Mouse (Mus musculus) cerebellum, postnatal 4 days (tissue): ENCODE results near the gene Sstr2.

ENCODE experiments used
- DNase-seq, 2 experiments: peaks; one replicate each; pipeline ENCODE4 v3.0.0; 2022; ENCODE audit warnings: low spot score in 2 of 2, mixed read lengths in 1 of 2

The Sstr2 gene

DNA sequence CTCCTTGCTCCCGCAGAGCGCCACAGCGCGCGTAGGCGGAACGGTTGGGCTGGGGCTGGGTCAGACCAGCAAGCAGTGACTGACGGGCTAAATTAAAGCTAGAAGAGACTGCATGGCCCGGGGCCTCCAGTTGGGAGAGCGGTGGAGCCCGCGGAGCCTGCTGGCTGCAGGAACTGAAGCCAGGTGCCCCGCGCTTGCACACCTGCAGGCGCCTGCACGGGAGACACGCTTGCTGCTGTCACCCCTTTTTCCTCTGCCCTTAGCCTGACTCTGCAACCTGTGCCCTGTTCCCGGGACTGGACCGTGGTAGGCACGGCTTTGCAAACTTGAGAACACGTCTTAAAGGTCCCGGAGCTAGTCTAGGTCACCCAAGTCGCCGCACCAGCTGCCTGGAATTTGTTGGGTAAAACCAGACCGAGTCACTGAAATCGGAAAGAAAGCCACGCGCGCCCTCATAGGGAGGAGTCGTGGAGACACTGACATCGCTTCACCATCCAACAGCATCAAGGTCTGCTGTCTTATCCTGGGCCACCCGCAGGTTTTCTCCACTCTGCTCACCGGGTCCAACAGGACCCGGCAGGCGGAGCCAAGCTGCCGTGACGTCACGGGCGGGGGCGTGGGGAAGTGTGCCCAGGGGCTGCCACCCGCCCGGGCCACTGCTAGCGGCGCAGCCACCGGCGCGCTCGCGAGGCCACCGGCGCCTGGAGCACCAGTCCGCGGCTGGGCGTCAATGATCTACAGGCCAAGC, at the start of gene Sstr2:
Gene Sstr2, plus strand, starts transcription at position 671 of the 748 bp plus-strand sequence.
- peak; percentile 66 to 84 for DNase-seq

DNA sequence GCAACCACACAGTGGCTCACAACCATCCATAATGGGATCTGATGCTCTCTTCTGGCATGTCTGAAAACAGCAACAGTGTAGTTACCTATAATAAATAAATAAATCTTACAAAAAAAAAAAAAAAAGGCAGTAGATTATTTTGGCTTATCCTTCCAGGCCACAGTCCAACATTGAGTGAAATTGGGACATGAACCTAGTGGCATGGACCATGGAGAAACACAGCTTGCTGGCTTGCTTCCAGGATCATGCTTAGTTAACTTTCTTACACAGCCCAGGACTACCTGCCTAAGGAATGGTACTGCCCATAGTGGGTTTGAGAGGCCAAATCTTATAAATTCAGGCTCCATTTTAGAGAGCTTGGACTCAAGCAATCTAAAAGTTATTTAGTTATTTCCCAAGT, 47.5 kb upstream of the Sstr2 start:
- no peak for DNase-seq

DNA sequence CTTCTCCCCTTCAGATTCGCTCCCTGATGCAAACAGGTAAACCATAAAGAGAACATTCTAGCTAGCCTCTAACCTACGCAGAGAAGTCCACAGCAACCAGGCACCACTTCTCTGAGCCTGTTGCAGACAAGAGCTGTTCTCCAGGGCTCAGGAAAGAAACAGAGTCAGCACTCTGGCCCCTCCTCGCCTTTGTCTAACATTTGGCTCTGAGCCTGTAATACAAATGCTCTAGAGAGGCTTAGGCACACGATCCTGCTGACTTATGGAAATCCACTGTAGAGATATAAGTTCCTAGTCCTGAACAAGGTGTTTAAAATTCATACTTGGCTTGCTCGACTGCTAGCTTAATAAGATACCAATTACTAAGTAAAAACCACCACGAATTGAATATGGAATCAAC, 46.5 kb upstream of the Sstr2 start:
- no peak for DNase-seq

GRCm38 (mm10) chr11:113577221-113577620, 41.9 kb upstream of the Sstr2 start:
- no peak for DNase-seq

DNA sequence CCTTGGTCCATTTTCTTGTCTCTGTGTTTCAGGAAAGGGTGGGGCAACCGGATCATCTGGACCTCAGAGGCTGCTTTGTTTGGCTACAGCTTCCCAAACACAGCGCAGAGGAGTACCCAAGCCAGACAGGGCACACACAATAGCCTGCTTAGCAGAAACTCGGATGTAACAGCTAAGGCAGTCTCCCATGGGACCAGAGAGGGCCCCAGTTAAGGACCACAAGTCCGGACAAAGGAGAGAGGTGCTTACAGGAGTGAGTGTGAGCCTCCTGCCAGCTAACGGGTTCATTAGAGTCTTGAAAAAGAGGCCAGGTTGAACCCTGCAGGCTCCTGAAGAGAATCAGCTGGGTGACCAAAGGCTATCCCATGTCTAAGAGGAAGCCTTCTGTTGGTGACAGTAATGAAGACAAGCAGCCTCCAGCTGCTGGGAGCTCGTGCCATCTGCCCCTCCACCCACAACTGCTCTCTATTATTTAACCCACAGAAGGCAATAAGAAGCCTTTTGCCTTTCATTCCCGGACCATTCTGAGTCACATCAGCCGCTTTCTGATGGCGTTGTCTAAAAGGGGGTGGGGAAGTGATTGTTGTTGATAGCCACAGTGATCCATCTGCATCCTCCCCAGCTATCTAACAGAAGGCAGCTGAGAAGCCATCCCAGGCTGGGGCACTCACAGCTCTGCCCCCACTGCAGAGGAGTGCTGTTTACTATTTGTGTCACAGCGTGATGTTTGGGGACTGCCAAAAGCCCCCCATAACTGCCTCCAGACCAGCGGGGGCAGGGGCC, 35.1 kb upstream of the Sstr2 start:
- peak in 1 of 2 experiments; percentile 26 for DNase-seq

- DNase-seq: no peak
Measured at GRCm38 (mm10) chr11:113586423-113586822, 32.7 kb upstream of the Sstr2 start.

DNA sequence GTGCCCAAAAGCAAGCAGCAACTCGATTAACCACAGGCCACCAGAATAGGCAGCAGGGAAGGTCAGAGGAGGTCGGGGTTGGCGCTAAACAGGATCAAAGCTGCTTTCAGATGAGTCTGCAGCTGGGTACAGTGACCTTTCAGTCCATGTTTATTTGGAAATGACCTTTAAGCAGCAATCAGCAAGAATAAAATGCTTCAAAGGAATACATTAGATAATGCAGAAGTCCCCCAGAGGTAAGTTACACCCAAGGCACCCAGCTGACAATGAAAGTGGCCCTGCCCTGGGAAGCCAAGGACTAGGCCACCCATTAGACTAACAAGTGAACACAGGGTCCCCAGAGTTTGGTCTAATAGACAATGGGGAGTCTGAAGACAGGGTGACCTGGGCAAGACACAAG, 30.2 kb upstream of the Sstr2 start:
- DNase-seq: no peak

DNA sequence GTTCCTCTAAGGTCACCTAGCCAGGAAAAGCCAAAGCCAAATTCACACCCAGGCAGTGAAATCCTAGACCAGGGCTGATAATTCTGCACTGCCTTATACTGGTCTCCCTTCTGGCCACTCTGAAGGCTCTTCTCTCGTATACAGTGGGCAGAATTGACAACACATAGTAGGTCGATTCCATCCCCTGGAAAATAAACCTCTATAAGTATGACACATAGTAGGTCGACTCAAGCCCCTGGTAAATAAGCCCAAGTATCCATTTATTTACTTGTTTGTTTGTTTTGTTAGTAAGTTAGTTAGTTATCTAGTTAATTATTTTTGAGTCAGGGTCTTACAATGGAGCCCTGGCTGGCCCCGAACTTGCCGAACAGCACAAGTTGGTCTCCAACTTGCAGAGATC, 24.0 kb upstream of the Sstr2 start:
- no peak for DNase-seq

GRCm38 (mm10) chr11:113597632-113598031, 21.5 kb upstream of the Sstr2 start:
- no peak for DNase-seq

- DNase-seq: peak in 1 of 2 experiments; percentile 76
Measured at GRCm38 (mm10) chr11:113600526-113601245, 18.5 kb upstream of the Sstr2 start.

GRCm38 (mm10) chr11:113601616-113602343, 17.4 kb upstream of the Sstr2 start:
- no peak for DNase-seq

GRCm38 (mm10) chr11:113607556-113607955, 11.6 kb upstream of the Sstr2 start:
- no peak for DNase-seq

- DNase-seq: no peak
Measured at GRCm38 (mm10) chr11:113609581-113609980, 9.6 kb upstream of the Sstr2 start.

DNA sequence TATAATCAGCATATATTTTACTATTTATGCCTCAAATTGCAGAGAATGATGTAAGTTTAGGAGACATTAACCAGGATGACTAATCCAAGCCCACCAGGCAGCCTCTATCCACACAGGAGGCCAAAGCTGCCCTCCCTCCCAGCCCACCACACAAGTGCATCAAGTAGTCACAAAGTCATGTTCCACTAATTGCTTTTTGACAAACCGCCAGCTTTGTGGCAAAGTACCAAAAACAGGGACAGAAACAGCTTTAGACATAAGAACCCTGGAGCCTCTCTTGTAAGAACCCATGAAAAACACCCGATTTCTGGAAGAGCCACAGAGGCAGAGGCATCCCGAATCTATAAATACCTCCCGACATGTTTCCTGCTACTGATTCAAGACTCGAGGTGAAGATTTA, 8.9 kb upstream of the Sstr2 start:
- DNase-seq: peak in 1 of 2 experiments; percentile 79

DNA sequence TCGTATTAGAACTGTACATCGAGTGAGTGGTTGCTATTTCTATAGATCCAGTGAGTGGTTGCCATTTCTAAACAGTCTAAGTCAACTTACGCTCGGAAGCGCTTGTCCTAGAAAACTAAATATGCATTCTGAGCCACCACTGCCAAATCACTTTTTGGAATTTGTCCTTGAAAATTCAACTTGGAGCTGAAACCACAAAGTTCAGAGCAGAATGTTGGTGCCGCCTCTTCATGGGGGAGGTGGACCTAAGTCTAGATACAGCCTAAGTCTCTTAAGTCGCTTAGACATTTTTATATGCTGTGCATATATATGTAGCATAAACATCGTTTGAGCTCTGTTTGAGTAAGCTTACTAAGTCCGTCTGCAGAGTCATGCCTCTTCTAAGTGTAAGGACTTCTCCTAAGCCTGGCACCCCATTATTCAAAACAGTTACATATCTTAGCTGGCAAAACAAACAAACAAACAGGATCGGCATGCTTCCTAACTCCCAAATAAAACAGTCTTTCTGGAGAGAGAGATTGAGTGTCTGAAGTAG, 8.0 kb upstream of the Sstr2 start:
- DNase-seq: no peak

- peak; percentile 59 to 84 for DNase-seq
Measured at GRCm38 (mm10) chr11:113611664-113612611, 7.2 kb upstream of the Sstr2 start.

- no peak for DNase-seq
Measured at GRCm38 (mm10) chr11:113614476-113614875, 4.7 kb upstream of the Sstr2 start.

- DNase-seq: peak; percentile 61 to 81
Measured at GRCm38 (mm10) chr11:113617132-113617911, 1.8 kb upstream of the Sstr2 start.

- DNase-seq: no peak
Measured at GRCm38 (mm10) chr11:113618303-113618671, 855 bp upstream of the Sstr2 start.
